Mouse (Mus musculus) lung, postnatal 0 days (tissue): ENCODE data around the gene Prdx6.

Source experiments
- CTCF ChIP-seq: IDR thresholded peaks from 2 replicates; pipeline ENCODE4 v1.5.1; 2016; ENCODE audit warnings: antibody characterized with exemption, mild to moderate bottlenecking
- EP300 ChIP-seq: IDR thresholded peaks from 2 replicates; pipeline ENCODE4 v1.6.1; 2016; ENCODE audit warnings: antibody characterized with exemption, mild to moderate bottlenecking, control low read depth

GRCm38 (mm10) chr1:161250031-161250603, 902 bp downstream of the Prdx6 start:
- TF ChIP-seq EP300 (no peak; the same call in 1 of the 2 replicates), CTCF (no peak)
